In genomic region chr16:28838016-28838415, GRCm38 (mm10) we compare ENCODE assay signal across 8 mouse cellular contexts.
DNase-seq lines count a peak whose midpoint lies in the region; ATAC-seq and TF ChIP-seq lines count a peak whose summit lies in the region.

No protein-coding gene starts in this region.

- H3K4me2 ChIP-seq in midbrain, embryonic 15.5 days: no peak overlapping the region

- H3K4me1 ChIP-seq in heart, embryonic 10.5 days: peaks cover 18% of the 10 kb centered on the region
- H3K4me1 ChIP-seq in ES-E14 (ENCODE audit: control insufficient read depth in 2 of 2, insufficient read depth in 2 of 2, low read length in 2 of 2, poor library complexity in 1 of 2): peaks cover 0 to 8% of the 10 kb centered on the region in 2 experiments; a peak in 2 of 4 replicates
- H3K4me1 ChIP-seq in midbrain, embryonic 15.5 days: peaks cover 19% of the 10 kb centered on the region

- no peak overlapping the region for H3K27ac ChIP-seq in heart, embryonic 10.5 days
- H3K27ac ChIP-seq in ES-E14 (ENCODE audit: insufficient read depth, low read depth, low read length, poor library complexity, severe bottlenecking): no peak overlapping the region
- H3K27ac ChIP-seq in midbrain, embryonic 15.5 days: no peak overlapping the region

- ATAC-seq in midbrain, embryonic 15.5 days (replicated peaks): peak; percentile 18; the same call in 1 of the 2 replicates
- no peak for ATAC-seq in erythroblast, adult 5-6 weeks (replicated peaks; ENCODE audit: low FRiP score, poor library complexity, severe bottlenecking)

- DNase-seq in heart, postnatal 14 days: peak; percentile 59 to 74
- no peak for DNase-seq in heart, embryonic 10.5 days (ENCODE audit: low spot score)
- peak; percentile 49 for DNase-seq in ES-E14 (ENCODE audit: low read depth, low spot score)
- DNase-seq in cerebellum, adult 18-20 months: peak; percentile 72 to 79
- DNase-seq in gastrocnemius, postnatal 14 days: peak; percentile 46
- DNase-seq in layer of hippocampus, postnatal 25 days (ENCODE audit: extremely low spot score in 1 of 2, low spot score in 1 of 2): peak; percentile 46 to 81

- no peaks in the 10 kb centered on the region for H3K9me3 ChIP-seq in heart, embryonic 10.5 days
- H3K9me3 ChIP-seq in ES-E14 (ENCODE audit: control insufficient read depth, insufficient read depth, low read depth, low read length): no peaks in the 10 kb centered on the region
- no peaks in the 10 kb centered on the region for H3K9me3 ChIP-seq in midbrain, embryonic 15.5 days

- no peak overlapping the region for H3K4me3 ChIP-seq in heart, embryonic 10.5 days
- H3K4me3 ChIP-seq in ES-E14 (ENCODE audit: insufficient read depth in 1 of 2, low read depth in 1 of 2, low read length in 2 of 2, poor library complexity in 1 of 2, severe bottlenecking in 1 of 2): no peak overlapping the region
- H3K4me3 ChIP-seq in midbrain, embryonic 15.5 days: no peak overlapping the region

- no peak overlapping the region for H3K9ac ChIP-seq in ES-E14 (ENCODE audit: insufficient read depth, low read depth, low read length, poor library complexity, severe bottlenecking)
- H3K9ac ChIP-seq in midbrain, embryonic 15.5 days: no peak overlapping the region

- in situ Hi-C loops in ES-E14 (cut with MboI; ENCODE audit: low sequenced_read_pairs in 2 of 2, unreplicated experiment in 2 of 2): loop anchor here (10.0 to 25.0 kb wide), 3 partner anchors 349 to 727 kb away; no protein-coding TSS in a partner anchor

- H3K36me3 ChIP-seq in heart, embryonic 10.5 days: no peaks in the 10 kb centered on the region
- no peaks in the 10 kb centered on the region for H3K36me3 ChIP-seq in ES-E14 (ENCODE audit: control insufficient read depth, insufficient read depth, low read length, poor library complexity, severe bottlenecking)
- no peaks in the 10 kb centered on the region for H3K36me3 ChIP-seq in midbrain, embryonic 15.5 days (replicated peaks)

- intact Hi-C loops in heart, postnatal 14 days (cut with DNase I): loop anchor here (1.0 to 10.0 kb wide), 5 partner anchors 195 to 739 kb away; partner anchors contain the start of genes Hrasls and Opa1
- intact Hi-C loops in gastrocnemius, postnatal 14 days (cut with DNase I; ENCODE audit: low total_unique reads): loop anchor here (10.0 kb wide), 1 partner anchor 597 kb away; no protein-coding TSS in a partner anchor

- 27% methylated on average over 12 of the region's 12 CpGs for WGBS in heart, embryonic 10.5 days
- WGBS in midbrain, embryonic 15.5 days: 13% methylated on average over 12 of the region's 12 CpGs

- no peaks in the 10 kb centered on the region for H3K27me3 ChIP-seq in heart, embryonic 10.5 days (ENCODE audit: insufficient read depth, poor library complexity, severe bottlenecking)
- no peaks in the 10 kb centered on the region for H3K27me3 ChIP-seq in midbrain, embryonic 15.5 days (replicated peaks)

TF ChIP-seq in ES-E14, 5 proteins besides CTCF, POLR2A, EP300 and RAD21:
- TF ChIP-seq ZNF384 (IDR thresholded peaks at IDR 0.05; ENCODE audit: low read depth, low read length) (no peak), ZC3H11A (IDR thresholded peaks at IDR 0.05; ENCODE audit: borderline replicate concordance, low read depth, low read length) (peak; percentile 77; the same call in 1 of the 2 replicates)
